Mouse (Mus musculus) liver, embryonic 14.5 days (tissue): ENCODE data around the gene Ccdc85a.

Experiments
- CTCF ChIP-seq: IDR thresholded peaks from 2 replicates; pipeline ENCODE4 v1.5.1; 2016; ENCODE audit warnings: antibody characterized with exemption, low read depth, control low read depth
- EP300 ChIP-seq: IDR thresholded peaks from 2 replicates; pipeline ENCODE4 v1.6.1; 2016; ENCODE audit warnings: antibody characterized with exemption, low read depth

DNA sequence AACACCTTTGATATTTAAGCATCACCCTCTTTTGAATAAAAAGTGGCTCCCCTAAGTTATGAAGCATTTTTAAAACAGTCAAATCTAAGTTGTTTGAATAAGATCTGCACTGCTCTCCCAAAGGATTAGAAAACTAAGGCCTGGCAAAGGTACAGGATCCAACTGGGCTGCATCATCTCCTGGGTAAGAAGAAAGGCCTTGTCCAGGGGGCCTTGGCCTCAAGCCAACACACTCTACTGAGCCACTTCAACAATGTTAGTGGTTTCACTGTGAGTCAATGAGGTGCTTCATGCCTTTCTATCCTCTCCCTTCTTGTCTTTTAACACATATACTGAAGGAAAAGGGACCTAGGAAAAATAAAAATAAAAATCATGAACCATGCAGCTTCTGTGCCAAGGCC is 87.1 kb downstream of the Ccdc85a start:
- TF ChIP-seq CTCF (no peak), EP300 (no peak)
